Mouse (Mus musculus) heart, embryonic 14.5 days (tissue): ENCODE measurements around the gene Smim1. TPM values are rescaled to one million over a fixed set of nuclear protein-coding genes. Genes with fewer than 3 reads are reported as not detected.

ENCODE experiments used
- ATAC-seq: fragments of 200-750 bp; cut with Nextera tagmentation; 2 replicates; pipeline ENCODE4 v1.8.0; 2017; ENCODE audit warnings: low read depth, moderate TSS enrichment; ENCODE audit not compliant: insufficient number of reproducible peaks, insufficient read depth, low FRiP score
- H3K27ac ChIP-seq, 2 experiments: fragments of 200-500 bp in 1 of 2; fragments of 300-500 bp in 1 of 2; sonication (generic) in 1 of 2; replicated peaks in 1 of 2; 2 replicates each; pipeline ENCODE4 v1.5.1; 2012 to 2014; ENCODE audit warnings: low read depth in 2 of 2, low read length in 2 of 2, control low read depth in 1 of 2, mild to moderate bottlenecking in 1 of 2, mixed read lengths in 1 of 2; ENCODE audit not compliant: control insufficient read depth in 1 of 2, insufficient read depth in 1 of 2
- H3K27me3 ChIP-seq: fragments of 300-500 bp; sonication (generic); 2 replicates; pipeline ENCODE4 v1.6.1; 2014; ENCODE audit warnings: mild to moderate bottlenecking, low read length, control low read depth; ENCODE audit not compliant: control insufficient read depth, insufficient read depth
- H3K36me3 ChIP-seq: fragments of 300-500 bp; sonication (generic); 2 replicates; pipeline ENCODE4 v1.6.1; 2014; ENCODE audit warnings: mild to moderate bottlenecking, control low read depth, low read length, mixed read lengths; ENCODE audit not compliant: control insufficient read depth, insufficient read depth
- H3K4me1 ChIP-seq, 2 experiments: fragments of 200-500 bp in 1 of 2; fragments of 300-500 bp in 1 of 2; sonication (generic) in 1 of 2; 2 replicates each; pipeline ENCODE4 v1.6.1; 2012 to 2014; ENCODE audit warnings: low read length in 2 of 2, control low read depth in 1 of 2, mixed read lengths in 1 of 2; ENCODE audit not compliant: control insufficient read depth in 2 of 2, insufficient read depth in 2 of 2
- H3K4me2 ChIP-seq: fragments of 300-500 bp; sonication (generic); 2 replicates; pipeline ENCODE4 v1.6.1; 2014; ENCODE audit warnings: mild to moderate bottlenecking, low read length
- H3K4me3 ChIP-seq, 2 experiments: fragments of 200-500 bp in 1 of 2; fragments of 300-500 bp in 1 of 2; sonication (generic) in 1 of 2; 2 replicates each; pipeline ENCODE4 v1.5.1; 2012 to 2014; ENCODE audit warnings: low read length in 2 of 2, mild to moderate bottlenecking in 2 of 2, control low read depth in 1 of 2, low read depth in 1 of 2, moderate library complexity in 1 of 2; ENCODE audit not compliant: control insufficient read depth in 1 of 2, insufficient read depth in 1 of 2
- H3K9ac ChIP-seq: fragments of 300-500 bp; sonication (generic); 2 replicates; pipeline ENCODE4 v1.6.1; 2014; ENCODE audit warnings: mild to moderate bottlenecking, low read length
- H3K9me3 ChIP-seq: fragments of 300-500 bp; sonication (generic); 2 replicates; pipeline ENCODE4 v1.6.1; 2016; ENCODE audit warnings: low read length, control low read depth; ENCODE audit not compliant: control insufficient read depth
- WGBS: fragments of 180-500 bp; shearing (Covaris S2); extraction: QIAGEN DNeasy Blood & Tissue Kit; methylation state at CpG from one replicate; pipeline ENCODE4 v1.1.7; 2014; 5-methylcytosine and 5-hydroxymethylcytosine counted together
- polyA plus RNA-seq: library from polyadenylated mRNA; unstranded; fragments of >200 nt; fragmentation: Nextera tagmentation; extraction: Ambion mirVana; gene quantifications from 2 replicates; pipeline ENCODE4 v1.2.1, GENCODE M21; 2014

The Smim1 gene
- polyA plus RNA-seq, result 59.5 and 73.1 TPM in 2 replicates

- H3K4me2 ChIP-seq, result peak within 1 kb of the TSS; percentile 76
- peak within 1 kb of the TSS; percentile 51 to 60 for H3K4me3 ChIP-seq
- ATAC-seq, result peak; percentile 55
- H3K4me1 ChIP-seq, result peaks cover 31 to 40% of the 10 kb centered on the region in 2 experiments
- peaks cover 4% of the 10 kb centered on the region; the same call in 1 of the 2 replicates for H3K27me3 ChIP-seq
- 2% methylated on average over 33 of the region's 33 CpGs for WGBS
- peak within 1 kb of the TSS; percentile 60 to 64 for H3K27ac ChIP-seq
- peak within 1 kb of the TSS; percentile 68 for H3K9ac ChIP-seq
- peaks cover 18% of the 10 kb centered on the region for H3K36me3 ChIP-seq
- H3K9me3 ChIP-seq, result no peaks in the 10 kb centered on the region
These were observed at the start of gene Smim1 for GRCm38 (mm10) chr4:154025641-154026440. Gene Smim1 (minus strand): TSS chr4:154026230.

- Histone ChIP-seq H3K4me2 (no peak overlapping the region), H3K9ac (no peak overlapping the region), H3K4me3 (no peak overlapping the region), H3K4me1 (no peaks in the 10 kb centered on the region), H3K9me3 (no peaks in the 10 kb centered on the region), H3K36me3 (no peaks in the 10 kb centered on the region), H3K27me3 (peaks cover 41% of the 10 kb centered on the region), H3K27ac (no peak overlapping the region)
- no peak for ATAC-seq
- WGBS, result 19% methylated on average over 13 of the region's 16 CpGs
These were observed 45.9 kb upstream of the Smim1 start for GRCm38 (mm10) chr4:154071941-154072340.

DNA sequence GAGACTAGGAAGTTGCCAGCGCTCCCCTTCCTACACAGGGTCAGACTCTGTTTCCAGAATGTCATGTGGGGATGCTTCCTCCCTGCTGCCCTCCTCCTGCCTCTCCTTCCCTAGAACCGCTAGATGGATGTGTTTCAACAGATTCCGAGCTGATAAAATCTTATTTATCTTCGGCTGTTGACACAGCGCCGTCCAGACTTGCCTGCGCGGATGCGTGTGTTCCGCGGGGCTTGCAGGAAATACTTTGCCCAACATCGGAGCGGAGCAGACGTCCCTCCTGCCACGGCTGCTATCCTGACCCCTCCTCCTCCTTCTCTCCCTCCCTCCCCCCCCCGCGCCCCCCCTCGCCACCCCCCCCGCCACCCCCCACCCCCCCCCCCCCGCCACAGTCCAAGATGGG lies 45.5 kb upstream of the Smim1 start:
- Histone ChIP-seq H3K4me2 (no peak overlapping the region), H3K27me3 (peaks cover 41% of the 10 kb centered on the region), H3K36me3 (no peaks in the 10 kb centered on the region), H3K4me1 (no peaks in the 10 kb centered on the region), H3K9ac (no peak overlapping the region), H3K9me3 (no peaks in the 10 kb centered on the region), H3K27ac (no peak overlapping the region), H3K4me3 (no peak overlapping the region)
- 3% methylated on average over 15 of the region's 20 CpGs for WGBS
- no peak for ATAC-seq

- Histone ChIP-seq H3K9me3 (no peaks in the 10 kb centered on the region), H3K27ac (no peak overlapping the region), H3K4me1 (no peaks in the 10 kb centered on the region), H3K4me3 (no peak overlapping the region), H3K9ac (no peak overlapping the region), H3K4me2 (no peak overlapping the region), H3K27me3 (peaks cover 45% of the 10 kb centered on the region), H3K36me3 (no peaks in the 10 kb centered on the region)
- 3% methylated on average over 5 of the region's 5 CpGs for WGBS
- no peak for ATAC-seq
These were observed 44.9 kb upstream of the Smim1 start for GRCm38 (mm10) chr4:154070896-154071295.

DNA sequence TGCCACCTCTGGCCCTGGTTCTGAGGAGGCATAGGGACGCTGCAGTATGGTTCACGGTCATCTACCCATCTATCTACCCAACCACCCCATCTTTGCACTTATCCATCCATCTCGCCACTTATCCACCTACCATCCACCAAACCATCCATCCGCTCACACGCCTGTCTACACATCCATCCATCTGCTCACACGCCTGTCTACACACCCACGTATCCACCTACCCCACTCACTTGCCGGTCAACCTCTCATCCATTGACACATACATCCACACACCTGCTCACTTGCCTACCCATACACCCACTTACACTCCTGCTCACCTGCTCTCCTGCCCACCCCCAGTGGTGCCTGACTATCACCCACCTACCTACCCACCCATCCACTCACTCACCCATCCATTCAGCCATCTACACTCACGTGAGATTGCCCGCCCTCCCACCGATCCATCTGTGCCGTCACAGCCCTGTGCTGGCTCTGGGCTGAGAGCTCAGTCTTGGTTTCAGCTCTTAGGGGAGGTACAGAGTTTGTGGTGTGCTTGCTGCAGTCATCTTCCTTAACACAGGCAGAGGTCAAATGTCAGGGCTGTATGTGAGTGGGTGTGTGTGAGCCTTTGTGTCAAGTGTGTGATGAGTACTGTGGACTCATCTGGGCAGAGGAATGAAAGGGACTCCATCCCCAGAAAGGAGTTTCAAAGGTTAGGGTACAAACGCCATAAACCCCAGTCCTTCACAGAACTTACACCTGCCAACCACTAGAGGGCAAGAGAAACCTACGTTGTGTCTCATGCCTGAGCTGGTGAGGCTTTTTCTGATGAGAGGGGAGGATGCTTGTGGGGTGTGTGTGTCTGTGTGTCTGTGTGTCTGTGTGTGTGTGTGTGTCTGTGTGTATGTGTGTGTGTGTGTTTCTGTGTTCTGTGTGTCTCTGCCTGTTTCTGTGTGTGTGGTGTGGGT lies 39.1 kb upstream of the Smim1 start:
- WGBS, result 55% methylated on average over 14 of the region's 14 CpGs
- no peak overlapping the region for H3K4me2 ChIP-seq
- H3K4me1 ChIP-seq, result no peaks in the 10 kb centered on the region
- H3K27me3 ChIP-seq, result peaks cover 12% of the 10 kb centered on the region; the same call in 1 of the 2 replicates
- H3K9ac ChIP-seq, result no peak overlapping the region
- no peaks in the 10 kb centered on the region for H3K9me3 ChIP-seq
- no peaks in the 10 kb centered on the region for H3K36me3 ChIP-seq
- H3K4me3 ChIP-seq, result no peak overlapping the region
- H3K27ac ChIP-seq, result no peak overlapping the region
- 0 out of 2 replicates have a peak, but pooled peaks have one; percentile 37 for ATAC-seq

DNA sequence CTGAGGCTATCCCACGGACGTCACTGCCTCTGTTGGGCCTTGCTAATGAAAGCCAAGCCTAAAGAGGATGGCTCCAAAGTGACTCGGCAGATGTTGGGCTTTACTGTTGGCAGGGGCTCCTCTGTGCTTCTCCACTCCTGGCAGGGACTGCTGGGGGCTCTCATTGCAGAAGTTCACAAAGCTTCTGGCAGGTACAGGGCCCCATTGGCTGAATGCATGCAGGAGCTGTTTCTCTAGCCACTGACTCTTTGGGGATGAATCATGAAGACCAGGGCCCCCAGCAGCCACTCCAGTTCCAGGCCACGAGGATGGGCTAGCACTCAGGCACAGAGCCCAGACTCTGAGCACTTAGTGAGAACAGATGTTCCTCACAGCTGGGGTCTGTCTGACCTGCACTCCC lies 31.7 kb upstream of the Smim1 start:
- Histone ChIP-seq H3K27ac (no peak overlapping the region), H3K9me3 (no peaks in the 10 kb centered on the region), H3K4me3 (no peak overlapping the region), H3K36me3 (no peaks in the 10 kb centered on the region), H3K27me3 (no peaks in the 10 kb centered on the region), H3K9ac (no peak overlapping the region), H3K4me2 (no peak overlapping the region), H3K4me1 (no peaks in the 10 kb centered on the region)
- 53% methylated on average over 4 of the region's 4 CpGs for WGBS
- ATAC-seq, result no peak

GRCm38 (mm10) chr4:154056661-154057060 lies 30.6 kb upstream of the Smim1 start:
- WGBS, result 25% methylated on average over 2 of the region's 2 CpGs
- no peaks in the 10 kb centered on the region for H3K9me3 ChIP-seq
- no peaks in the 10 kb centered on the region for H3K36me3 ChIP-seq
- no peak overlapping the region for H3K4me2 ChIP-seq
- H3K4me1 ChIP-seq, result no peaks in the 10 kb centered on the region
- H3K27me3 ChIP-seq, result no peaks in the 10 kb centered on the region
- H3K9ac ChIP-seq, result no peak overlapping the region
- H3K4me3 ChIP-seq, result no peak overlapping the region
- ATAC-seq, result no peak
- no peak overlapping the region for H3K27ac ChIP-seq
